Mouse (Mus musculus) WW6 (cell line): Measurements from ENCODE around the gene Fam13a.

Experiments used
- DNase-seq: peaks from one replicate; pipeline ENCODE4 v3.0.0-alpha.2; 2013; ENCODE audit warnings: low read depth, low spot score

Gene Fam13a

DNA sequence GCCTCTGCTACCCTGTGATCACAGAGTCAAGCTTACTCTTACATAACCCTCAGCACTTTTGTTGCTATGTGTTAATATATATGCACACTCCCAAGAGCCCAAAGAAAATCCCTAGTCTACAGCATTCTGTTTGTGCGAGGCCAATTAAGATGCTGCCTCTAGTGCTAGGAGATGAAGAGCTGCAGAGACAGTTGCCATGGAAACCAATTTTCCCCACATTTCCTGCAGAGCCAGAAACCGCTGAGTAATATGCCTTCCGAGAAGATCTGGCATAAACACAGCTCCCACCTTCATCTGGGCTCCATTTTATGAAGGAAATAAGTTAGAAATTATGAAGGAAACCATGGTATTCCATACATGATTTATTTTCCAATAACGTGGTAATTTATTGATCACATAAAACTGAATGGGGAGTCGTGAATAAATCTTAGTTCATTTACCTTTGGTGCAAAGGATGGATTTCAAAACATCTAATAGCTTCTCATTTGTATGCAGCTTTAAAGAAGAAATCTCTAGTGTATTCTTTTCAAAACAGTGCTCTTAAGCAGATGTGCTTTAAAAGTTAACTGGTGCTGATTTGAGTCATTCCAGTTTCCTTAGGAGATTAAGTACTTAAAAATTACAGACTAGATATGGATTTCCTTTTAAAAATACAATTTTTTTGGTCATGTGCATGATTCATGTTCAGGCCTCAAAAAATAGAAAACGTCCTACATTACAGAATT, 91.0 kb downstream of the Fam13a start:
- no peak for DNase-seq

DNA sequence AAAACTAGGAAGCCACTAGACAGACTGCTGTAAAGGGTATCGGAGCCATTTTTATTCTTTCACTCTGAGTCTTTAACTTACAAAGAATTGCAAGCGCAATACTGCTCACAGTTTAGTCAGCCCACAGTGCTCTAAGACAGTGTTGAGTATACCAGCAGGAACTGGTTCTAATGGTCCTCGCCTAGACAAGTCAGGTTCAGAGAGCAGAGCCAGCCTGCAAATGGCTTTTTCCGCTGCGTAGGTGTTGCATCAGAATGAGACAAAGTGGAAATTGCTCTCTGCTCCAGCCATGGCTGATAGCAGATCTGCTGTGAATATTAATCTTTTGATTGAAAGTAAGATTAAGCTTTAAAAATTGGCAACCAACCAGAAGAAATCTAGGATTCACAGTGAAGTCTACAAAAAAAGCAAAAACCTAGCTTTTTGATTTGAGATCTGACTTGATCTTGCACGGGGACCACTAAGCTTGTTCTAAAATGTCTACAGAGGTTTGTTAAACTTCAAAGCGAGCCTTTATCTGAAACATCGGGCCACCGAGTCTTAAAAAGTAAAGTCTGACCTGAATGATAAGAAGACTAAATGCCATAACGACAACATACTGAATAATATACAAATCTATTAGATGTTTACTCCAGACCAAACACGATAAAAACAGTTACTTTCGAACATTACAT, 91.7 kb downstream of the Fam13a start:
- no peak for DNase-seq

GRCm38 (mm10) chr6:58931149-58931548, 93.2 kb downstream of the Fam13a start:
- no peak for DNase-seq

GRCm38 (mm10) chr6:58929911-58930431, 94.4 kb downstream of the Fam13a start:
- no peak for DNase-seq

- DNase-seq = no peak
Observed at GRCm38 (mm10) chr6:58927881-58928280, 96.5 kb downstream of the Fam13a start.

DNA sequence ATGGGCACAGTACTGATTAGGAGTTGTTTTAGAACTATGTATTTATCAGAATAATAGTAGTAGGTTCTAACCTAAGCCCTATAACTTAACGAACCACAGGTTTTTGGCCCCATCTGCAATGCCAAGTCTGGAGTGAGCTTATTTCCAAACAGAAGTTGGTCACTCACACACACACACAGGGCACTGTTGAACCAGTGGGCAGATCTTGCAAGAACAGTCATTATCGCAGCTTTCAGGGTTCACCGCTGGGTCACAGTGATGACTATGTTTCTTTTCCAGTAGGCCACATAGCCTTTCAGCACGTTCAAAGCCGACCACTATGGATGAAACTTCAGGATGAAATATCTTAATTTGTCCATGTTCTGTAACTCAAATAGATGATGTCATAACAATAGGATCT, 101.8 kb downstream of the Fam13a start:
- no peak for DNase-seq

DNA sequence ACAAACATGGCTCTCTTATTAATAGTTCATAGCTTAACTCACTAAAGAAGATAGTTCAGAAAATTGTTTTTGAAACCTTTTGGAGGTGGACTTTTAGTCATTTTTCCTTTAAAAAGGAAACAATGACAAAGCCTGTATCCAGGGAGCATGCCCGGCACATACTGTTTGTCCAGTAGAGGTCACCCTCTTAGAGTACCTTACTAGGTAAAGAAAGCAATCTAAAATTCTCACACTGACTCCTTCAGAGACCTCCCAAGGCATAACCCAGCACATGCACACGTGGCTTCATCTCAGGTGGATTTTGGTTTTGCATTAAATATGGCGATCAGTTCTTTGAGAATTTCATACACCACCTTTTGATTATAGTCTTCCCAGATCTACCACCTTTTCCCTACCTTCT, 102.7 kb downstream of the Fam13a start:
- DNase-seq = no peak

GRCm38 (mm10) chr6:58920735-58921134, 103.6 kb downstream of the Fam13a start:
- DNase-seq = no peak

GRCm38 (mm10) chr6:58916498-58916897, 107.9 kb downstream of the Fam13a start:
- DNase-seq = no peak

DNA sequence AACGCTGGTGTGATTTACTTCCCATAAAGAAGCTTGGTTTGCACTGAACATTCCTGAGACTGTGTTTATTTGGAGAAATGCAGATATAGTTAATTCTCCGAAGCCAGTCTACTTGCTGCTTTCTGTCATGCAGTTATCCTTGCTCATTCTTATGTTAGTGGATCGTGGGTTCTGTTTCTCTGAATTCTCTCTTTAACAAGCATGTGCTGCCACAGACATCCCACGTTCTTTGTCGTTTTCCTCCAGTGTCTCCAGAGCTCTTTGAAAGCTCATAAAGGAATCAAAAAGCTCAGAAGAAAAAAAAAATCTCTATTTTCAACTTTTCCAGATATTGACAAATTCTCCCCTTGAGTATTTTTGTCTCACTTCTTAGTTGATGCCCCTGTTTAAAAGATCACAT, 110.4 kb downstream of the Fam13a start:
- DNase-seq = no peak

DNA sequence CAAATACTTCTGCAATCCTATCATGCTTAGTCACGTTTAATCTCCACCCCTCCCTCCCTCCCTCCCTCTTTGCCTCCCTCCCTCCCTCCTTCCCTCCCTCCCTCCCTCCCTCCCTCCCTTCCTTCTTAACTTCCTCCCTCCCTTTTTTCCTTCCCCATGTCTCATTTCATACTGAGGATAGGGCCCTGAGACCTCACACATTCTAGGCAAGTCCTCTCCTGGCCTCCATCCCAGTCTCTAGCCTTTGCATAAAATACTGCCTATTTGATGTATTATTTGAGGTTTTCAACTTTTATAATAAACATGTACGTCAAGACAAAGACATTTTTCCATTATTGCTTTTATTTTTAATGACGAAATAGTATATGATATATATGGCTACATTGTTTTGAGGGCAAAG, 110.8 kb downstream of the Fam13a start:
- no peak for DNase-seq

GRCm38 (mm10) chr6:58912842-58913241, 111.5 kb downstream of the Fam13a start:
- DNase-seq = no peak

GRCm38 (mm10) chr6:58907791-58908190, 116.6 kb downstream of the Fam13a start:
- DNase-seq = no peak

DNA sequence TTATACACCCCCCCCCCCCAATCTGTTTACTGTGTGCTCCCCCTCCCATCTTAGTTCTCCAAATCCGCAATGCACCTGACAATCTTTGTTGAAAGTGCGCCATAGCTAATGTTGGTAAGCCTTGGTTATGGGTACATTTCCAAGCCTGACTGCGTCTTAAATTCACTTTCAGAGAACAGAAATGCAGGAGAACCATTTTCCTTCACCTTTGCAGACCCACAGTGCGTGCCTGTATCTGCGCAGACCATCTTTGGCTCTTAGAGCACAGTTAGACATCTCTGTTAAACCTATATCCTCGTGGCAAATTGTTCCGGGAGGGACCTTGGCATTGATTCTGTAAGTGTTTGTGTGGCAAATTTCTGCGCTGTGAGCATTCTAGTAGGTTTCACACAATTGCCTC, 117.0 kb downstream of the Fam13a start:
- DNase-seq = no peak

DNA sequence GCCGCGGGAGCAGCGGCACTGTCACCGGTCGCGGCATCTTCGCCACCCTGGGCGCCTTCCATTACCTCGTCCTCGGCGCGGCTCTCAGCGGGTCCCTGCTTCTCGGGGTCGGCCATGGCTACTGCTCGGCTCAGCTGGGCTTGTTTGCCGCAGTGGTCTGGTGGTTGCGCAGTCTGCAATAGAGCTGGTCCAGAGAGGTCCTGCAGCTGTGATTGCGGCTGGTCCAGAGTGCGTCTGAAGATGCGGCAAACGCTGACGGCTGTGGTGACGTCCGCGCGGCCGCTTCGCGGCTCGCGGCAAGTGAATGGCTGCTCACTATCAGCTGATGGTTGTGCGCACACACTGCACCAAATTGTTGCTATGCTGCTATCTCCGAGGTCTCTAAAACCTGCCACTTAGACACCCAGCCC, 117.5 kb downstream of the Fam13a start, which contains the start of gene Nap1l5:
Gene Nap1l5, minus strand, starts transcription at position 225 of the 410 bp plus-strand sequence.
- peak; percentile 16 for DNase-seq

DNA sequence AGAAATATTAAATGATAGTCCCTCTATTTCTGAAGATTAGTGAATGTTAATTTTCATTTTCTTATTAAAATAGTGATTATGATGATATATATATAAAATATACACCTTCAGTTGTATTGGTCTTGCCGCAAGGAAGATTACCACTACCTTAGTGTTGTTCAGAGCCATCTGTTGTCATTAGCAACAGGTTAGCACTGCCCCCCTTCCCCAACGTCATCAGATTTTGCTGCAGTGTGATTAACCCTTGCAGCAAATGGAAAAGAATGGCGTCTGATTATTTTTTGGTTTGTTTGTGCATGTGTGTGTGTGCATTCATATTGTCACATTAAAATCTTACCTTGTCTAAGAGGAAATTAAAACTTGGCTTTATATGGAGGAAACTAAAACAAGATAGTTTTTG, 119.8 kb downstream of the Fam13a start:
- no peak for DNase-seq

DNA sequence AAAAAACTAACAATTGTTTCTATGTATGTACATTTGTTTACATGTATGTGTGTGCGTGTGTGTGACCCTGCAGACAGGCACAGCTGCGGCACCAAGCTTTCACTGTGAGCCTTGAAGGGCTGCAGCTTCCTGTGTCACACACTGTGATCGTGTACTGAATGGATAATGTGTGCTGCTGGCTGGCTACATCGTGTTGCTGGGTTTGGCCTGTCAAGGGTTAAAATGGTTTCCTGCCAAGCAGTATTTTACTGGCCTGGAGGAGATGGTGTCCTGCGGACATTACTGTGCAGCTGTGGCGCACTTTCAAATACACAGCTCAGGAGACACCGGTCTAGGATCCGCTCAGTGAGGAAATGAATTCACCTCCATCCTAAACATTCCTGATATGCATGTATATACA, 121.2 kb downstream of the Fam13a start:
- DNase-seq = no peak

- no peak for DNase-seq
Observed at GRCm38 (mm10) chr6:58900536-58900935, 123.8 kb downstream of the Fam13a start.

GRCm38 (mm10) chr6:58899076-58899475, 125.3 kb downstream of the Fam13a start:
- no peak for DNase-seq

GRCm38 (mm10) chr6:58896648-58897047, 127.7 kb downstream of the Fam13a start:
- no peak for DNase-seq

- no peak for DNase-seq
Observed at GRCm38 (mm10) chr6:58894994-58895393, 129.4 kb downstream of the Fam13a start.

GRCm38 (mm10) chr6:58893307-58893706, 131.0 kb downstream of the Fam13a start:
- DNase-seq = no peak

DNA sequence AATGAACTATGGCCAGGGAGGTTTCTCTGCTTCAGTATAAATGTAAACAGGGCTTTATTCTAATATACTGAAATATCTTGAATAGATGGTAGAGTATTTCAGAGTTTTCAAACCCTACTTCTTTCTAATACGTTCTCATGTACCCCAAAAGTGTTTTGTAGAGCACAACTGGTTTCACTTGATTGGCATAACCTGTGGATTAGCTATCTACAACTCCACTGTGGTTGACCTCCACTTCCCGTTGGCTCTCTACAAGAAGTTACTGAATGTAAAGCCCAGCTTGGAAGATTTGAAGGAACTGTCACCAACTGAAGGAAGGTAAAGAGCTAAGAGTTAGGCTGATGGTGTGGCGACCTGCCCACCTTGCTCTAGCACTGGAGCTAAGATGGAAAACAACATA, 134.4 kb downstream of the Fam13a start:
- DNase-seq = no peak
